Comparison of ENCODE assay signal across 11 mouse cellular contexts in the genomic region with DNA sequence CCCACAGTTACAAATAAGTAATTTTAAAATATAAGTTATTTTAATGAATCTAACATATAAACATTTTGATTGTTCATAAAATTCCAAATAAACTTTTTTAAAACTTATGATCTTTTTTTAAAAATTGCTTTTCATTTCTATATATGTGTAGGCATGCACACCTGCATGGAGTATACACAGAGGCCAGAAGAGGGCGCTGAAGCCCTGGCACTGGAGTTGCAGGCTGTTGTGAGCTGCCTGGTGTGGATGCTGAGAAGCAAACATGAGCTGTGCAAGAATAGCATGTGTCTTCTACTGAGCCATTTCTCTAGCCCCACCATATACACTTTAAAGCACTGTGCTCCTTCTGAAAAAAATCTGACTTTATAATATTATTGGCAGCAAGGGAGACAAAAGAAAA. TPM values are rescaled to one million over a fixed set of nuclear protein-coding genes. Genes with fewer than 3 reads are reported as not detected.
DNase-seq lines count a peak whose midpoint lies in the region; ATAC-seq and TF ChIP-seq lines count a peak whose summit lies in the region.
"Had no signal": no experiment of that assay in that cellular context is flagged by ENCODE, and none has a peak within 500 bp of the region (broad histone marks: within the 10 kb centered on the region; RNA-seq: fewer than 3 reads in every experiment).

No protein-coding gene starts in this region.

- H3K36me3 ChIP-seq in kidney, adult 2 months (ENCODE audit: control insufficient read depth, insufficient read depth, low read length), result no peaks in the 10 kb centered on the region; the same call in none of the 2 replicates
- H3K36me3 ChIP-seq in neural tube, embryonic 15.5 days, result peaks cover 65% of the 10 kb centered on the region

- TF ChIP-seq POLR2A in kidney, adult 2 months (IDR thresholded peaks at IDR 0.05; ENCODE audit: low read depth, low read length), result no peak

- intact Hi-C loops in left cerebral cortex, postnatal 10 days (cut with DNase I), result no loop called here

- H3K9me3 ChIP-seq in neural tube, embryonic 15.5 days (replicated peaks), result no peaks in the 10 kb centered on the region
- H3K9me3 ChIP-seq: kidney, embryonic 15.5 days had no signal

- 51% methylated on average over 1 of the region's 1 CpGs for WGBS in kidney, adult 2 months
- 37% methylated on average over 1 of the region's 1 CpGs for WGBS in neural tube, embryonic 15.5 days

- H3K9ac ChIP-seq in neural tube, embryonic 15.5 days (replicated peaks), result no peak overlapping the region
- H3K9ac ChIP-seq: embryonic facial prominence, embryonic 13.5 days; kidney, embryonic 15.5 days had no signal

- H3K27me3 ChIP-seq in kidney, adult 2 months (replicated peaks; ENCODE audit: control insufficient read depth, insufficient read depth, low read length), result no peaks in the 10 kb centered on the region
- H3K27me3 ChIP-seq in neural tube, embryonic 15.5 days (replicated peaks), result no peaks in the 10 kb centered on the region
- H3K27me3 ChIP-seq: embryonic facial prominence, embryonic 13.5 days; kidney, embryonic 15.5 days had no signal

- no peak overlapping the region for H3K27ac ChIP-seq in kidney, adult 2 months (ENCODE audit: insufficient read depth, low read depth, low read length)
- H3K27ac ChIP-seq in neural tube, embryonic 15.5 days (replicated peaks), result no peak overlapping the region
- H3K27ac ChIP-seq: embryonic facial prominence, embryonic 13.5 days; kidney, embryonic 15.5 days had no signal

- peaks cover 10% of the 10 kb centered on the region; the same call in 1 of the 2 replicates for H3K4me1 ChIP-seq in kidney, adult 2 months (ENCODE audit: control insufficient read depth, insufficient read depth, low read length)
- H3K4me1 ChIP-seq in neural tube, embryonic 15.5 days, result no peaks in the 10 kb centered on the region
- H3K4me1 ChIP-seq: kidney, embryonic 15.5 days had no signal

- H3K4me3 ChIP-seq in kidney, adult 2 months (ENCODE audit: insufficient read depth, low read depth, low read length), result no peak overlapping the region
- no peak overlapping the region for H3K4me3 ChIP-seq in neural tube, embryonic 15.5 days (replicated peaks)
- H3K4me3 ChIP-seq: embryonic facial prominence, embryonic 13.5 days; kidney, embryonic 15.5 days had no signal

- ATAC-seq in erythroblast, adult 5-6 weeks (replicated peaks; ENCODE audit: low FRiP score, poor library complexity, severe bottlenecking), result 0 out of 2 replicates have a peak, but pooled peaks have one; percentile 44
- ATAC-seq in neural tube, embryonic 15.5 days (ENCODE audit: low FRiP score), result no peak

- TF ChIP-seq CTCF in kidney, adult 2 months (conservative IDR thresholded peaks at IDR 0.05; ENCODE audit: insufficient read depth, insufficient read length, low read depth, low read length), result peak; percentile 59

- DNase-seq in kidney, adult 2 months, result no peak
- no peak for DNase-seq in kidney, adult 18-20 months
- peak; percentile 43 for DNase-seq in 3T3-L1 (ENCODE audit: low read depth, low spot score)
- peak; percentile 16 for DNase-seq in CD4-positive helper T cell, adult 2 months (ENCODE audit: low read depth, low spot score)
- no peak for DNase-seq in right cerebral cortex, postnatal 14 days
- no peak for DNase-seq in left cerebral cortex, postnatal 10 days (ENCODE audit: extremely low spot score in 1 of 2, low spot score in 2 of 2)
- DNase-seq: heart, postnatal 14 days had no signal

- no peak overlapping the region for H3K4me2 ChIP-seq in neural tube, embryonic 15.5 days
- H3K4me2 ChIP-seq: embryonic facial prominence, embryonic 13.5 days; kidney, embryonic 15.5 days had no signal

RNA-seq across cellular contexts. Expression of gene Minpp1, which starts 26.9 kb away (rescaled TPM):
- 38.2 and 60.2 TPM in 2 replicates for polyA plus RNA-seq in kidney, adult 2 months (2012; rRNA removed)
- total RNA-seq in erythroblast, adult 5-6 weeks (2015; ENCODE audit: low replicate concordance), result 29.3 and 34.2 TPM in 2 replicates
- total RNA-seq in erythroblast, adult 5-6 weeks (2017; ENCODE audit: low replicate concordance), result 26.8 and 35.7 TPM in 2 replicates
- total RNA-seq in left cerebral cortex, postnatal 10 days (2021), result 10 to 100 TPM; 66.1 to 71.3 TPM
- 58.4 and 62.0 TPM in 2 replicates for polyA plus RNA-seq in neural tube, embryonic 15.5 days (2015; fragmentation: Nextera tagmentation; extraction: Ambion mirVana)

RNA-seq across cellular contexts. Expression of gene Rpl9-ps6, which starts 46.1 kb away (rescaled TPM):
- 8.3 and 9.4 TPM in 2 replicates for polyA plus RNA-seq in kidney, adult 2 months (2012; rRNA removed)
- total RNA-seq in erythroblast, adult 5-6 weeks (2015; ENCODE audit: low replicate concordance), result 50.4 and 59.9 TPM in 2 replicates
- total RNA-seq in erythroblast, adult 5-6 weeks (2017; ENCODE audit: low replicate concordance), result 10.4 and 14.2 TPM in 2 replicates
- 10 to 100 TPM; 24.1 to 32.5 TPM for total RNA-seq in left cerebral cortex, postnatal 10 days (2021)
- polyA plus RNA-seq in neural tube, embryonic 15.5 days (2015; fragmentation: Nextera tagmentation; extraction: Ambion mirVana), result 49.6 and 63.2 TPM in 2 replicates

Comparison
In these comparisons a context has a peak if more than half of its experiments do, and no peak if none do; other contexts are left out.
1. DNase-seq: peak in 3T3-L1 (single experiment) and CD4-positive helper T cell, adult 2 months (single experiment); none in kidney, adult 2 months (single experiment), kidney, adult 18-20 months (single experiment), right cerebral cortex, postnatal 14 days (single experiment) and left cerebral cortex, postnatal 10 days (0 of 2).